Mouse (Mus musculus) heart, embryonic 11.5 days (tissue): ENCODE results near the gene Rere. TPM values are rescaled to one million over a fixed set of nuclear protein-coding genes. Genes with fewer than 3 reads are reported as not detected.
"Not testable (repeated sequence)": the region's sequence is repeated elsewhere in the genome, so short reads cannot be mapped to it uniquely, and the experiment has no call there.

Experiments used
- ATAC-seq: fragments of 200-750 bp; cut with Nextera tagmentation; replicated peaks from 2 replicates; pipeline ENCODE4 v1.8.0; 2017; ENCODE audit warnings: moderate library complexity; ENCODE audit not compliant: insufficient number of reproducible peaks, low FRiP score, low TSS enrichment
- H3K27ac ChIP-seq: fragments of 300-500 bp; sonication (generic); 2 replicates; pipeline ENCODE4 v1.5.1; 2014; ENCODE audit warnings: mild to moderate bottlenecking, low read depth, low read length
- H3K27me3 ChIP-seq: fragments of 300-500 bp; sonication (generic); 2 replicates; pipeline ENCODE4 v1.6.1; 2014; ENCODE audit warnings: mild to moderate bottlenecking, low read length, mixed read lengths; ENCODE audit not compliant: control insufficient read depth, insufficient read depth
- H3K36me3 ChIP-seq: fragments of 300-500 bp; sonication (generic); 2 replicates; pipeline ENCODE4 v1.6.1; 2014; ENCODE audit warnings: mild to moderate bottlenecking, low read length, moderate library complexity, mixed read lengths; ENCODE audit not compliant: control insufficient read depth, insufficient read depth
- H3K4me1 ChIP-seq: fragments of 300-500 bp; sonication (generic); 2 replicates; pipeline ENCODE4 v1.6.1; 2014; ENCODE audit warnings: low read length; ENCODE audit not compliant: control insufficient read depth, insufficient read depth
- H3K4me2 ChIP-seq: fragments of 300-500 bp; sonication (generic); 2 replicates; pipeline ENCODE4 v1.6.1; 2014; ENCODE audit warnings: mild to moderate bottlenecking, moderate library complexity
- H3K4me3 ChIP-seq: fragments of 300-500 bp; sonication (generic); 2 replicates; pipeline ENCODE4 v1.5.1; 2014; ENCODE audit warnings: low read depth, low read length
- H3K9ac ChIP-seq: fragments of 300-500 bp; sonication (generic); 2 replicates; pipeline ENCODE4 v1.6.1; 2014; ENCODE audit warnings: mild to moderate bottlenecking, low read depth, low read length, moderate library complexity
- H3K9me3 ChIP-seq: fragments of 300-500 bp; sonication (generic); replicated peaks from 2 replicates; pipeline ENCODE4 v1.6.1; 2016; ENCODE audit warnings: low read length; ENCODE audit not compliant: control insufficient read depth
- WGBS: fragments of 180-500 bp; shearing (Covaris S2); extraction: QIAGEN DNeasy Blood & Tissue Kit; methylation state at CpG from one replicate; pipeline ENCODE4 v1.1.7; 2014; ENCODE audit not compliant: insufficient replicate concordance; 5-methylcytosine and 5-hydroxymethylcytosine counted together
- polyA plus RNA-seq: library from polyadenylated mRNA; unstranded; fragments of >200 nt; fragmentation: Nextera tagmentation; extraction: Ambion mirVana; gene quantifications from 2 replicates; pipeline ENCODE4 v1.2.1, GENCODE M21; 2014

Rere gene
- polyA plus RNA-seq, 1 experiment from 2014 or later: 29.1 TPM

- peak overlapping the region; percentile 80 for H3K4me3 ChIP-seq
- WGBS: 18% methylated on average over 5 of the region's 5 CpGs
- no peaks in the 10 kb centered on the region for H3K36me3 ChIP-seq
- no peaks in the 10 kb centered on the region for H3K27me3 ChIP-seq
- peak overlapping the region; percentile 95; the same call in 1 of the 2 replicates for H3K27ac ChIP-seq
- H3K4me1 ChIP-seq: peaks cover 23% of the 10 kb centered on the region
- peak overlapping the region; percentile 90 for H3K9ac ChIP-seq
- peak overlapping the region; percentile 88 for H3K4me2 ChIP-seq
- ATAC-seq: no peak
- no peaks in the 10 kb centered on the region for H3K9me3 ChIP-seq
Observed at GRCm38 (mm10) chr4:150282631-150283334, 1.3 kb downstream of the Rere start.

- no peak for ATAC-seq
- Histone ChIP-seq H3K4me2 (peak overlapping the region; percentile 88), H3K4me3 (peak overlapping the region; percentile 80), H3K4me1 (peaks cover 25% of the 10 kb centered on the region), H3K36me3 (no peaks in the 10 kb centered on the region), H3K9me3 (no peaks in the 10 kb centered on the region), H3K27ac (0 out of 2 replicates have a peak overlapping the region, but pooled peaks have one; percentile 29), H3K9ac (0 out of 2 replicates have a peak overlapping the region, but pooled peaks have one; percentile 40), H3K27me3 (no peaks in the 10 kb centered on the region)
- 14% methylated on average over 2 of the region's 2 CpGs for WGBS
Observed at GRCm38 (mm10) chr4:150283335-150283638, 1.8 kb downstream of the Rere start.

GRCm38 (mm10) chr4:150283993-150284392, 2.5 kb downstream of the Rere start:
- Histone ChIP-seq H3K27me3 (no peaks in the 10 kb centered on the region), H3K36me3 (no peaks in the 10 kb centered on the region), H3K27ac (no peak overlapping the region), H3K9ac (no peak overlapping the region), H3K9me3 (no peaks in the 10 kb centered on the region), H3K4me2 (peak overlapping the region; percentile 88), H3K4me3 (peak overlapping the region; percentile 80; the same call in 1 of the 2 replicates), H3K4me1 (peaks cover 32% of the 10 kb centered on the region)
- WGBS: 19% methylated on average over 6 of the region's 6 CpGs
- no peak for ATAC-seq

- H3K9me3 ChIP-seq: no peaks in the 10 kb centered on the region
- H3K4me2 ChIP-seq: no peak overlapping the region
- no peak overlapping the region for H3K27ac ChIP-seq
- no peak overlapping the region for H3K9ac ChIP-seq
- H3K4me3 ChIP-seq: no peak overlapping the region
- peaks cover 33% of the 10 kb centered on the region for H3K4me1 ChIP-seq
- no peak for ATAC-seq
- H3K27me3 ChIP-seq: no peaks in the 10 kb centered on the region
- 88% methylated on average over 8 of the region's 8 CpGs for WGBS
- peaks cover 3% of the 10 kb centered on the region; the same call in 1 of the 2 replicates for H3K36me3 ChIP-seq
Observed at GRCm38 (mm10) chr4:150286980-150287379, 5.5 kb downstream of the Rere start.

DNA sequence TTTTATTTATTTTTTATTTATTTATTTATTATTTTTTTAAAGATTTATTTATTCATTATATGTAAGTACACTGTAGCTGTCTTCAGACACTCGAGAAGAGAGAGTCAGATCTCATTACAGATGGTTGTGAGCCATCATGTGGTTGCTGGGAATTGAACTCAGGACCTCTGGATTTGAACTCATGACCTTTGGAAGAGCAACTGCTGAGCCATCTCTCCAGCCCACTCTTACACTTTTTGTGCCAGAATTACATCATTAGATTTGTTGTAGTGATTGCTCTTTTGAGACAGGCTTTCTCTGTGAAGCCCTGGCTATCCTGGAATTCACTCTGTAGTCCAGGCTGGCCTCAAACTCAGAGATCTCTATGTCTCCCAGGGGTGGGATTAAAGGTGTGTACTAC, 6.0 kb downstream of the Rere start:
- H3K4me1 ChIP-seq: peaks cover 33% of the 10 kb centered on the region
- H3K27me3 ChIP-seq, ATAC-seq, H3K36me3 ChIP-seq, H3K9ac ChIP-seq, H3K4me3 ChIP-seq, H3K4me2 ChIP-seq, H3K27ac ChIP-seq, H3K9me3 ChIP-seq: not testable (repeated sequence)
- 70% methylated on average over 1 of the region's 1 CpGs for WGBS

- Histone ChIP-seq H3K9me3 (no peaks in the 10 kb centered on the region), H3K27me3 (no peaks in the 10 kb centered on the region), H3K36me3 (peaks cover 3% of the 10 kb centered on the region; the same call in 1 of the 2 replicates), H3K27ac (no peak overlapping the region), H3K4me1 (peaks cover 15% of the 10 kb centered on the region), H3K4me2 (no peak overlapping the region), H3K9ac (no peak overlapping the region), H3K4me3 (no peak overlapping the region)
- no peak for ATAC-seq
- 95% methylated on average over 3 of the region's 3 CpGs for WGBS
Observed at GRCm38 (mm10) chr4:150291900-150292299, 10.5 kb downstream of the Rere start.

- Histone ChIP-seq H3K36me3 (peaks cover 3% of the 10 kb centered on the region; the same call in 1 of the 2 replicates), H3K9ac (no peak overlapping the region), H3K4me1 (no peaks in the 10 kb centered on the region), H3K27ac (no peak overlapping the region), H3K4me2 (no peak overlapping the region), H3K9me3 (no peaks in the 10 kb centered on the region), H3K27me3 (no peaks in the 10 kb centered on the region), H3K4me3 (no peak overlapping the region)
- ATAC-seq: no peak
- 91% methylated on average over 7 of the region's 7 CpGs for WGBS
Observed at GRCm38 (mm10) chr4:150294870-150295269, 13.4 kb downstream of the Rere start.

DNA sequence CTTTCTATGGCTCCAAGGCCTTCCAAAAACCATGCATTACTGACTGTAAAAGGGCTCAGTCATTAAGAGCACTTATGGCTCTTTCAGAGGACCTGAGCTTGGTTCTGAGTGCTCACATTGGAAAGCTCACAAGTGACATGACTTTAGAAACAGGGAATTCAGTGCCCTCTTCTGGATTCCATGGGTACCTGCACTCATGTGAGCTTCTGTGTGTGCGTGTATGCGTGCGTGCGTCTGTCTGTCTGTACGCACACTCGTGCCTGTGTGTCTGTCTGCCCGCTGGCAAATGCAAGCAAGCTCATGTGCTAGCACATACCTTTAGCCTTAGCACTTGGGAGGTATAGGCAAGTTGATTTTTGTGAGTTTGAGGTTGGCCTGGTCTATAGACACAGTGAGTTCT, 14.5 kb downstream of the Rere start:
- 97% methylated on average over 7 of the region's 7 CpGs for WGBS
- H3K9ac ChIP-seq: no peak overlapping the region

GRCm38 (mm10) chr4:150302726-150303125, 21.3 kb downstream of the Rere start:
- H3K4me3 ChIP-seq: no peak overlapping the region
- H3K9ac ChIP-seq: no peak overlapping the region
- no peaks in the 10 kb centered on the region for H3K9me3 ChIP-seq
- no peak for ATAC-seq
- H3K4me1 ChIP-seq: peaks cover 26% of the 10 kb centered on the region
- H3K36me3 ChIP-seq: no peaks in the 10 kb centered on the region
- H3K4me2 ChIP-seq: no peak overlapping the region
- H3K27ac ChIP-seq: no peak overlapping the region
- no peaks in the 10 kb centered on the region for H3K27me3 ChIP-seq
- WGBS: 84% methylated on average over 8 of the region's 8 CpGs

More for the DNA sequence above, 14.5 kb downstream of the Rere start:
- Histone ChIP-seq H3K4me1 (no peaks in the 10 kb centered on the region), H3K36me3 (no peaks in the 10 kb centered on the region; the same call in 1 of the 2 replicates), H3K9me3 (no peaks in the 10 kb centered on the region), H3K27ac (no peak overlapping the region), H3K4me2 (no peak overlapping the region), H3K27me3 (no peaks in the 10 kb centered on the region), H3K4me3 (no peak overlapping the region)
- ATAC-seq: no peak
